Mouse (Mus musculus) splenic B cell, adult 2 months (primary cell): ENCODE measurements around the gene Serpina1f.
"Not testable (repeated sequence)": the region's sequence is repeated elsewhere in the genome, so short reads cannot be mapped to it uniquely, and the experiment has no call there.

Experiments used
- DNase-seq: peaks from one replicate; pipeline ENCODE4 v3.0.0-alpha.2; 2011; ENCODE audit warnings: low read depth, low spot score
- H3K27me3 ChIP-seq: 2 replicates; pipeline ENCODE4 v1.6.1; 2012; ENCODE audit warnings: mild to moderate bottlenecking, low read length, moderate library complexity, mixed read lengths; ENCODE audit not compliant: control insufficient read depth, poor library complexity, insufficient read depth, severe bottlenecking
- H3K36me3 ChIP-seq: 2 replicates; pipeline ENCODE4 v1.6.1; 2012; ENCODE audit warnings: mild to moderate bottlenecking, low read length, moderate library complexity, mixed read lengths; ENCODE audit not compliant: control insufficient read depth, poor library complexity, insufficient read depth, severe bottlenecking

Serpina1f gene

DNA sequence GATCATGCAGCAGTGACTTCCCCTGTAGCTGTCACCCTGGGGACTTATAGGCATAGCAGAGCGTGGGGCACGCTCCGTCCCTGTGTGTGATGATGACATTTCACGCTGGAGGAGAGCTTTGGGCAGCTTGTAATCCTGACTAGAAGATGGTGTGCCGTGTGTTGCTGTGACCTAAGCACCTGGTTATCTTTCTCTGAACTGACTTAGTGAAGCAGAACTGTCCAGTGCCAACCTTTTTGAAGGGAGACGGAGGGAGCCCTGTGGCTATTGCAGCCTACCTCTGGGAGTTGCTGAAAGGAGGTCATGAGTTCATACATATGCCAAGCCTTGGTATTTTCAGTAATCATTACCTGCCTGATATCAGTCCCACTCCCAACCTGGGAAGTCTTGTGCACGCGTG, at the start of gene Serpina1f:
Gene Serpina1f (minus strand): TSS at position 101 of the 400 bp plus-strand sequence.
- H3K27me3 ChIP-seq, result no peaks in the 10 kb centered on the region
- no peak for DNase-seq
- no peaks in the 10 kb centered on the region for H3K36me3 ChIP-seq

DNA sequence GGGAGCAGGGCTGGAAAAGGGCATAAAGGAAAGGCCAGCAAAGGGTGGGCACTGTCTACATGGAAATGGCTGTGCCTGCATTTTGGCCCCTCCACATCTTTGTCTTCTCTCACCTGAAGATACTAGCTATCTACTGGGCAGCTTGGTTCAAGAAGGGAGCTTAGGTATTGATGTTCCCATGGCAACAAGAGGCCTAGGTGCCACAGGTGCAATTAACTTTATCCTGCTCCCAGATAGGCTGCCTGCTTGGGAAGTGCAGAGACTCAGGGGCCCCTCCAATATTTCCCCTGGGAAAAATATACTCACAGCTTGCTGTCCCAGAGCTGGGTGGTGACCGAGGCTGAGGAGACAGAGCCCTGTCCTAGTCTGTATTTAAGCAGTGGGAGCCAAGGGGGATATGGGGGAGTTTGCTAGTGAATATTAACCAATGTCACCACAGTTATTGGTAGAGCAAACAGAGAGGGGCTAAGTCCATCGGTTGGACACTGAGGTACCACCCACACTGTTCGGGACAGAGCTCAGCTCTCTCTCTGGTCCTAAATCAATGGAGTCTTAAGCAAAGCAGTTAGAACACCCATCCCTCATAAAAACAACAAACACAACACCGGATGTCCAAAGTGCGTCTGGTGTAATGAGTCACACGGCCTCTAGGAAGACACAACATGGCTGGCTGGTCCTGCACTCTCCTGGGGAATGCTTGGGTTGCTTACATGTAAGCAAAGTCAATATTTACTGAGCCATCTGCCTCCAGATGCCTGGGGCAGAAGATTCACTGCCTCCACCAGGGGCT, 42.7 kb upstream of the Serpina1f start:
- H3K27me3 ChIP-seq, DNase-seq, H3K36me3 ChIP-seq: not testable (repeated sequence)

DNA sequence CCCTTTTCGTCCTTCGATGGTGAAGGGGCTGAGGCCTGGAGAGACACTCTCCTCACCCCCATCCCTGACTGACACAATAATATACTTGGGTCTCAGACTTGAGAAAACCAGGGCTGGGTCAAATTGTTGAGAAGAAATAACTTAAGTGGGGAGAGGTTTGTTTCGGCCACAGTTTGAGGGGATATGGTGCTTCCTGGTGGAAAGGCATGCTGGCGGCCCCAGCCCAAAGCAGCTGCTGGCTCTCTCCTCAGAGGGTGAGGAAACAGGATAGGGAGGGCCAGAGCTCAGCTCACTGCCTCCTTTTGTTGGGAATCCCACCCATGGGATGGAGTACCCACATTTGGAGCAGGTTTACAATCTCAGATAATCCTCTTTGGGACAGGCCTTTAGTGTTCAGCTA, 40.2 kb upstream of the Serpina1f start:
- not testable (repeated sequence) for H3K27me3 ChIP-seq, DNase-seq

GRCm38 (mm10) chr12:103735101-103735500, 39.8 kb upstream of the Serpina1f start:
- H3K36me3 ChIP-seq, DNase-seq, H3K27me3 ChIP-seq: not testable (repeated sequence)

More for the DNA sequence above, 40.2 kb upstream of the Serpina1f start:
- not testable (repeated sequence) for H3K36me3 ChIP-seq

GRCm38 (mm10) chr12:103711537-103711936, 16.2 kb upstream of the Serpina1f start:
- Histone ChIP-seq H3K27me3 (no peaks in the 10 kb centered on the region), H3K36me3 (no peaks in the 10 kb centered on the region)
- no peak for DNase-seq

- no peaks in the 10 kb centered on the region for H3K36me3 ChIP-seq
- DNase-seq, result no peak
- no peaks in the 10 kb centered on the region for H3K27me3 ChIP-seq
Measured at GRCm38 (mm10) chr12:103710405-103710804, 15.1 kb upstream of the Serpina1f start.

DNA sequence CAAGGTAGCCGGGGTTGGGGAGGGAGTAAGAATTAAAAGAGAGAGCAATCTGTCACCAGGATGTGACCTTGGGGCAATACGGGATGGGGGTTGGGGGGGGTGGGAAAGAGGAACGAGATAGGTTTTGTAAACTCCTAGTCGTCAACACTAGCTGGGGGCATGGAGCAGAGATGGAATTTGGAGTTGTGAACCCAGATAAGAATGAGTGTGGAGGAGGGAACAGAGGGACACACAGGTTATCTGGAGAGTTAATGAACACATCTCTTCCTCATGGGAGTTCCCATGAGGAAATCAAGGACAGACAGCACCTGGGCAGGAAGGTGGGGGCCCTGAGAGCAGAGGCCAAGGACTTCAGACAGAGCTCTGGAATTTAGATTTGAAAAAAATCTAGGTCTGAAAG, 10.8 kb upstream of the Serpina1f start:
- DNase-seq, result no peak
- no peaks in the 10 kb centered on the region for H3K27me3 ChIP-seq

GRCm38 (mm10) chr12:103705547-103705946, 10.2 kb upstream of the Serpina1f start:
- DNase-seq, result no peak
- no peaks in the 10 kb centered on the region for H3K27me3 ChIP-seq
- no peaks in the 10 kb centered on the region for H3K36me3 ChIP-seq

More for the DNA sequence above, 10.8 kb upstream of the Serpina1f start:
- H3K36me3 ChIP-seq, result no peaks in the 10 kb centered on the region

GRCm38 (mm10) chr12:103700144-103700750, 4.9 kb upstream of the Serpina1f start:
- no peak for DNase-seq
- H3K36me3 ChIP-seq, result no peaks in the 10 kb centered on the region
- H3K27me3 ChIP-seq, result no peaks in the 10 kb centered on the region

DNA sequence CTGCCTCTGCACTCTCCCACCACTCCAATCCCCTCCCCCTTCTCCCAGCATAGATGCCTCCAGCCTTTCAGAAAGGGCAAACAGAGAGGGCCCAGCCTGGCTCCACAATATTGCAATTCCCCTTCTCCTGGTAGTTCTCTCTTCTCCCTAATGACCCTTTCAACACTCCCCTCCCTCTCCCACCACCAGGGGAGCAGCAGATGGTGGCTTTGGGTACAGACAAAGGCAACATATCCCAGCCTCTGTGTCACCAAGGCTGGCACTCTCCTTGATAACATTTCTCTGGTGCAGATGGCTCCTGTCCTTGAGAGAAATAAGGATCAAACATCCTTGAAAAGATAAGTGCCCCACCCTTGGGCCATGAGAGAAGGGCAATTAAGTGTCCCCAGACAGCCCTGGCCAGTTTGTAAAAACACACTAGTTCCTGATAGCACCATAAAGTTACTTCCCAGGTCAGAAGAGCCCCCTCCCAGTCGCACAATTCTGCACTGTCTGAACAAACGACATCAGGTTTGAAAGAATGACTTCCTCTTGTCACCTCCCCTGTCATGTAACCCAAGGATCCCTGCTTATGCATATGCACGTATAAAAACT, 7.0 kb downstream of the Serpina1f start:
- H3K36me3 ChIP-seq, result no peaks in the 10 kb centered on the region
- no peaks in the 10 kb centered on the region for H3K27me3 ChIP-seq
- no peak for DNase-seq

DNA sequence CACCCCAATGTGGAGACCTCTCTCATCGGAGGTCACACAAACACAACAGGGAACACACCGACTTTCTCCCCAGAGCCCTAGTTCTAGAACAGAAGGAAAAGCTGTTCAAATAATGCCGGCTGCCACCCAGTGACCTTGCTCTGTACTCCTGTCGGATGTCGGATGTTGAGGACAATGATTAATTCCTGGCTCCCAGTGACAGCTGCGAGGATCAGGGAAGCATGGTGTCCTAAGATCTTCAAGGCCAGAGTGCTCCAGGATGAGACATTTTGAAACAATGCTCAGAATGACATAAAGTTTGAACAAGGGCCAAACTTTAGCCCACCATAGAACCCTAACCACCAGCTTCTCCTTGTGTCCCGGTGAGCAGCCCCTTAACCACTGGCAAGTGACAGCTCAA, 8.3 kb downstream of the Serpina1f start:
- H3K27me3 ChIP-seq, result no peaks in the 10 kb centered on the region
- DNase-seq, result no peak

DNA sequence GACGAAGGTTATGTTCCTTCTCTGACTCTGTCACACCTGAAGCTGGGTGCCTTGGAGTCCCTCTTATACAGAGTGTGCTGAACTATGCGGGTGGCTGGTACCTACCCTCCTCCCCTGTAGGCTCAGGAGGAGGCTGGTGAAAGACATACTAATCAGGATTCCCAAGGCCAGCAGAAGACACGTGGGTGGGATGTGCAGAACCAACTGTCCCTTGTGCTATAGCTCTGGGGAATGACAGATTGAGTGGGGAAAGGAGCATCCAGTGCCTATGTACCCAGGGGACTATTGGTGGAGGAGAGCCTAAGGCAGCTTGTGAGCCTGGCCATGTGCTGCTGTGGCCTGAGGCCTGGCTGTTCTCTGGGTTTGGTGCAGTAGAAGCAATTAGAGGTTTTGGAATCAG, 9.3 kb downstream of the Serpina1f start:
- no peak for DNase-seq
- H3K27me3 ChIP-seq, result no peaks in the 10 kb centered on the region
- no peaks in the 10 kb centered on the region for H3K36me3 ChIP-seq

More for the DNA sequence above, 8.3 kb downstream of the Serpina1f start:
- no peaks in the 10 kb centered on the region for H3K36me3 ChIP-seq

DNA sequence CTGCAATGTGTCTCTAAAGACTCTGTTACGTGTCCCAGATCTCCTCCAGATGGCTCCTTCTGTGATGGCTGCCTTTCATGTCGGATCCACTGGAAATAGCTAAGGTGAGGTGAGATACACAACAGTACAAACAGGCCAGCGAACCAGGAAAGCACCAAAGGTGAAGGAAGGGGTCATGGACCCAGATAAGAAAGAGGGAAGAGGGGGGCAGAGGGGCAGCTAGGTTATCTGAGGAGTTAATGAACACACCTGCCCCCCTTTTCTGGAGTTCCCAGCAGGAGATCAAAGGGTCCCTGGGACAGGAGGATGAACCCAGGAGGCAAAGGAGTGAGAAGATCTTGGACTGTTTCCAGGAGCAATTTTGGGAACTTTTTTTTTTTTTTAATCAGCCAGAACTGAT, 9.9 kb downstream of the Serpina1f start:
- DNase-seq, result no peak
- no peaks in the 10 kb centered on the region for H3K27me3 ChIP-seq
- H3K36me3 ChIP-seq, result no peaks in the 10 kb centered on the region

GRCm38 (mm10) chr12:103683775-103684174, 11.6 kb downstream of the Serpina1f start:
- no peak for DNase-seq
- H3K27me3 ChIP-seq, result no peaks in the 10 kb centered on the region
- no peaks in the 10 kb centered on the region for H3K36me3 ChIP-seq

DNA sequence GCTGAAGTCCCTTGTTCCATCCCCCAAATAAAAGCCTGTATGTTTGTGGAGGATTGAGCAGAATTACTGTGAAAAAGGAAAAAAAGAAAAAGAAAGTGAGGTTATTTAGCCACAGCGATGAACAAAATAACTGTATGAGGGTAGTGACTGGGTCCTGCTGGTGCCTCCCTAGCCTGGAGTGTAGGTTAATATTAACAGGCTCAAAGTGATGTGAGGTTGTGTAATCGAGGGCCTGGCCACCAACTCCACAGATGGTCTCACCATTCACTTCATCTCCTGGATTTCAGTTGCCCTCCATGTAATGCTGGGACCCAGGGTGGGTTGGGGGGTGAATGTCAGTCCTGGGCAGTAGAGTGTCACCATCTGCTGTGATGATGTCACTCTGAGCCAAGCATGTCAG, 13.6 kb downstream of the Serpina1f start:
- Histone ChIP-seq H3K27me3 (no peaks in the 10 kb centered on the region), H3K36me3 (no peaks in the 10 kb centered on the region)
- no peak for DNase-seq
